Mouse (Mus musculus): ENCODE results near the gene Raver1. TPM values are rescaled to one million over a fixed set of nuclear protein-coding genes. Genes with fewer than 3 reads are reported as not detected.

Raver1 gene
- 58.8 and 66.9 TPM in 2 replicates for polyA plus RNA-seq (2016; fragmentation: Nextera tagmentation; extraction: Ambion mirVana)

DNA sequence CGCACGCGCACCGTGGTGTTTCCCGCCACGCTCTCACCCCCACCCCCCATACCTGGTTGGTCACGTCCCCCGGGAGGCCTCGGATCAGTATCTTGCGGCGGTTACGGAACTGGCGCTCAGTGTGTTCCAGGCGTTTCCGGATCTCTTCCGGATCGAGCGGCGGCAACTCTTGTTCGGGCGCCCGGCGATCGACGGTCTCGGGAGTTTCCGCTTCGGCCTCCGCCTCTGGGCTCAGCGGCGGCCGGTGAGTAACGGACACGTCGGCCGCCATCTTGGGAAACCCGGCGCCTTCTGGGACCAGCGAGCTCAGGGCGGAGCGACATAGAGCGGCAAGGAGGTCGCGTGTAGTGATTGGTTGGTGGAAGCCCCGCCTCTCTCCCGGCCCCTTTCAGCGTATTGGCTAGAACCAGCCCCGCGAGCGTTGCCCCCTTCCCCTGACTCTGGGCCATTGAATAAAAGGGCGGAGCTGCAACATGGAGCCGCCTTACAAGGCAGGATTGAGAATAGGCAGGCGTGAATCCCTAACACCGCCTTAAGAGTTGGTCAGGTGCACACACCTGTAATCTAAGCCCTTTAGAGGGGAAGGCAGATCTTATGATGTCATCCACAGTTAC lies at the start of gene Raver1, which contains the start of gene Gm38431:
Gene Raver1 (minus strand): TSS at position 302 of the 614 bp plus-strand sequence.
Gene Gm38431 (minus strand): TSS at position 291 of the 614 bp plus-strand sequence.
- Histone ChIP-seq H3K4me2 (replicated peaks) (peak within 1 kb of the TSS; percentile 90), H3K9me3 (replicated peaks) (no peaks in the 10 kb centered on the region), H3K27me3 (no peaks in the 10 kb centered on the region), H3K4me1 (peaks cover 20% of the 10 kb centered on the region), H3K9ac (peak within 1 kb of the TSS; percentile 70), H3K36me3 (peaks cover 33% of the 10 kb centered on the region), H3K27ac (peak within 1 kb of the TSS; percentile 92), H3K4me3 (peak within 1 kb of the TSS; percentile 61)
- WGBS = under 1% methylated on average over 54 of the region's 54 CpGs
- ATAC-seq (ENCODE audit: low FRiP score) = peak; percentile 100

DNA sequence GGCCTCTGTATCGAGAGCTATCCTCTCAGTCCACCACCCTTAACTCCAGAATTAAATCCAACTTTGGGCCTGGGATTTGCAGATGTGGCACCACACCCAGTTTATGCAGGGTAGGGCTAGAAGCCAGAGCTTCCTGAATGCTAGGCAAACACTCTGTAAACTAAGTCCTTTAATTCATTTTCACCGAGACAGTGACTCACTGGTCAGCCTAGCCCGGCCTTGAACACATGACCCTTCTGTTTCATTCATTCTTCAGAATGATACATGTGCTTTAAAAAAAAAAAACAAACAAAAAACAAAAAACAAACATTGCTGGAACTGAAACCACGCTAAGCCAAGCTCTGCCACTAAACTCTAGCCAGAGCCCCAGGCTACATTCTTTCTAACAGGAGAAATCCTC lies 46.6 kb upstream of the Raver1 start:
- ATAC-seq (ENCODE audit: low FRiP score) = no peak
- 89% methylated on average over 4 of the region's 4 CpGs for WGBS
- no peak overlapping the region for H3K9ac ChIP-seq
- H3K4me1 ChIP-seq = no peaks in the 10 kb centered on the region
- no peaks in the 10 kb centered on the region for H3K27me3 ChIP-seq
- no peak overlapping the region for H3K4me3 ChIP-seq
- H3K4me2 ChIP-seq (replicated peaks) = no peak overlapping the region
- H3K36me3 ChIP-seq = peaks cover 59% of the 10 kb centered on the region
- H3K9me3 ChIP-seq (replicated peaks) = no peaks in the 10 kb centered on the region
- no peak overlapping the region for H3K27ac ChIP-seq

GRCm38 (mm10) chr9:21137229-21137628 lies 45.4 kb upstream of the Raver1 start:
- H3K9ac ChIP-seq = no peak overlapping the region
- no peaks in the 10 kb centered on the region for H3K27me3 ChIP-seq
- no peaks in the 10 kb centered on the region for H3K4me1 ChIP-seq
- no peak overlapping the region for H3K27ac ChIP-seq
- no peaks in the 10 kb centered on the region for H3K9me3 ChIP-seq (replicated peaks)
- 40% methylated on average over 3 of the region's 3 CpGs for WGBS
- no peak overlapping the region for H3K4me3 ChIP-seq
- 0 out of 2 replicates have a peak, but pooled peaks have one; percentile 3 for ATAC-seq (ENCODE audit: low FRiP score)
- no peak overlapping the region for H3K4me2 ChIP-seq (replicated peaks)
- H3K36me3 ChIP-seq = peaks cover 48% of the 10 kb centered on the region

DNA sequence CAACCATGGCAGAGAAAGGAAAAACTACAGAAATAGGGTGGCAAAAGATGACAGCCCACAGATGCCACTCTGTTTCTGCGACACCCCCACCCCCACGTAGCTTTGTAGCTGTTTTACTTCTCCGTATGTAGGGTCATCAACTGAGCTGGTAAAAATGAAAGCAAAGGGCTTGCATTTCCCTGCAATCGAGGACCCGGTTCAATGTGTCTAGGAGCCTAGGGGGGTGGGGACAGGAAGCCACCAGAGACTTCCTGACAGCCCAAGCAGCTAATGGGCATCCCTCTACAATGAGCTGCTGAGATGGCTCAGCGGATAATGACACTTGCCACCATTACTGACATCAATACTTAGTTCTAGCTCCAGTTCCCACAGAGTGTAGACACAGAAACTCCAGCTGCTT lies 44.6 kb upstream of the Raver1 start:
- WGBS = 88% methylated on average over 6 of the region's 6 CpGs
- Histone ChIP-seq H3K9me3 (replicated peaks) (no peaks in the 10 kb centered on the region), H3K27ac (no peak overlapping the region), H3K4me3 (no peak overlapping the region), H3K4me1 (no peaks in the 10 kb centered on the region), H3K27me3 (no peaks in the 10 kb centered on the region), H3K36me3 (peaks cover 39% of the 10 kb centered on the region), H3K9ac (no peak overlapping the region), H3K4me2 (replicated peaks) (no peak overlapping the region)
- no peak for ATAC-seq (ENCODE audit: low FRiP score)

DNA sequence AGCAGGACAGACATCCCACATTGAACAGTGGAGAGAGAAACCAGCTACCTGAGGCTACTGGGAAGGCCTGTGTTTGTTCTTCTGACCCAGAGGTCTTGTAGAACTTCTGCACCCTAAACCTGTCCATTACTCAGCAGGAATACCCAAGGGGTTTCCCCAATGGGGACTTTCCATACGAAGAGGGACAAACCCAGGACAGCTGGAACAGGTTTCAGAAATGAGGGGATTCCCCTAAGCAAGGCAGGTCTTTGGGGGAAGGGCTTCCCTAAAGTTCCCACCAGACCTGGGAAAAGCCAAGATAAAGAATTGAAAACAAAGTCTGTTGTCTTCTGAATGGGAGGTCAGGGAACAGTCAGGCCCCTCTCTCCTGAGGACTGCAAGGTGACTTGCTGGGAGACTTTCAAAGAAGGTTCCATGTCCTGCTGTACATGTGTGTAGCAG lies 44.2 kb upstream of the Raver1 start:
- no peaks in the 10 kb centered on the region for H3K27me3 ChIP-seq
- WGBS = 64% methylated on average over 1 of the region's 1 CpGs
- no peak for ATAC-seq (ENCODE audit: low FRiP score)
- H3K9me3 ChIP-seq (replicated peaks) = no peaks in the 10 kb centered on the region
- no peaks in the 10 kb centered on the region for H3K4me1 ChIP-seq
- peaks cover 35% of the 10 kb centered on the region for H3K36me3 ChIP-seq
- H3K27ac ChIP-seq = no peak overlapping the region
- no peak overlapping the region for H3K4me2 ChIP-seq (replicated peaks)
- H3K9ac ChIP-seq = no peak overlapping the region
- no peak overlapping the region for H3K4me3 ChIP-seq

- H3K36me3 ChIP-seq = peaks cover 30% of the 10 kb centered on the region
- no peaks in the 10 kb centered on the region for H3K9me3 ChIP-seq (replicated peaks)
- 80% methylated on average over 4 of the region's 4 CpGs for WGBS
- H3K9ac ChIP-seq = no peak overlapping the region
- no peak overlapping the region for H3K4me2 ChIP-seq (replicated peaks)
- ATAC-seq (ENCODE audit: low FRiP score) = no peak
- H3K4me1 ChIP-seq = peaks cover 3% of the 10 kb centered on the region
- no peak overlapping the region for H3K4me3 ChIP-seq
- no peaks in the 10 kb centered on the region for H3K27me3 ChIP-seq
- H3K27ac ChIP-seq = no peak overlapping the region
Observed at GRCm38 (mm10) chr9:21135329-21135890, 43.6 kb upstream of the Raver1 start.

DNA sequence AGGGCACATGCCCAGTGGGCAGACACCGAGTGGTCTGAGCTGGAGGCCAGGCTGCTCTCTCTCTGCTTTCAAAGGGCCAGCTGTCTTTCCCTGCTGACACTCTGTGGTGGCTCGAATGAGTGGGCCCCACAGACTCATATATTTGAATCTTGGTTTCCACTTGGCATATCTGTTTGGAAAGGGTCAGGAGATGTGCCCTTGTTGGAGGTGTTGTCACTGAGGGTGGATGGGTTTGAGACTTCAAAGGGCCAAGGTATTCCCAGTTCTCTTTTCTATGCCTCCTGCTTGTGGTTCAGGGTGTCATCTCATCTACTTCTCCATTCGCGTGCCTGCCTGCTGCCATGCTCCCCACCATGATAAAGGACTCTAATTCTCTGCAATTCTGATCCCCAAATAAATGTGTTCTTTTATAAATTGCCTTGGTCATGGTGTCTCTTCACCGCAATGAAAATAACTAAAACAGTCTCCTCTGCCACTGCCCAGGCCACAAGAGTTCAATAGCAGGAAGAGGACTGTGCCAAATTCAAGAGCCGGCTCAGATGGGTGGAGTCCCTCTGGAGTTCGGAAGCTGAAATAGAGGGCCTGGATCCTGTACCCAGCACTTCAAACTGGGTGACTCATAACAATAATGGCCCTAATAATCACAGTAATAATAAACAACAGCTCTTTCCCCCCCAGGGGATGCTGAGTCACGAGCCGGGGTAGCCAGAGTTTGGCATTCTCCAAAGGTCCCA lies 43.0 kb upstream of the Raver1 start:
- H3K27ac ChIP-seq = no peak overlapping the region
- H3K9me3 ChIP-seq (replicated peaks) = no peaks in the 10 kb centered on the region
- H3K4me2 ChIP-seq (replicated peaks) = no peak overlapping the region
- no peak overlapping the region for H3K4me3 ChIP-seq
- no peaks in the 10 kb centered on the region for H3K27me3 ChIP-seq
- H3K36me3 ChIP-seq = peaks cover 23% of the 10 kb centered on the region
- no peak for ATAC-seq (ENCODE audit: low FRiP score)
- WGBS = 79% methylated on average over 9 of the region's 9 CpGs
- H3K9ac ChIP-seq = no peak overlapping the region
- peaks cover 6% of the 10 kb centered on the region for H3K4me1 ChIP-seq

- Histone ChIP-seq H3K4me2 (replicated peaks) (no peak overlapping the region), H3K27ac (no peak overlapping the region), H3K9ac (no peak overlapping the region), H3K36me3 (peaks cover 9% of the 10 kb centered on the region), H3K27me3 (no peaks in the 10 kb centered on the region), H3K4me1 (peaks cover 6% of the 10 kb centered on the region), H3K9me3 (replicated peaks) (no peaks in the 10 kb centered on the region), H3K4me3 (no peak overlapping the region)
- 85% methylated on average over 9 of the region's 9 CpGs for WGBS
- no peak for ATAC-seq (ENCODE audit: low FRiP score)
Observed at GRCm38 (mm10) chr9:21133064-21133707, 41.4 kb upstream of the Raver1 start.

GRCm38 (mm10) chr9:21132102-21132775 lies 40.4 kb upstream of the Raver1 start:
- Histone ChIP-seq H3K9ac (no peak overlapping the region), H3K4me2 (replicated peaks) (no peak overlapping the region), H3K4me3 (no peak overlapping the region), H3K4me1 (peaks cover 6% of the 10 kb centered on the region), H3K36me3 (peaks cover 12% of the 10 kb centered on the region), H3K27me3 (no peaks in the 10 kb centered on the region), H3K27ac (no peak overlapping the region), H3K9me3 (replicated peaks) (no peaks in the 10 kb centered on the region)
- 83% methylated on average over 12 of the region's 12 CpGs for WGBS
- ATAC-seq (ENCODE audit: low FRiP score) = no peak

- H3K9me3 ChIP-seq (replicated peaks) = no peaks in the 10 kb centered on the region
- H3K9ac ChIP-seq = peak within 1 kb of the TSS; percentile 63
- H3K27me3 ChIP-seq = no peaks in the 10 kb centered on the region
- peak within 1 kb of the TSS; percentile 69 for H3K4me2 ChIP-seq (replicated peaks)
- ATAC-seq (ENCODE audit: low FRiP score) = peak; percentile 98
- H3K36me3 ChIP-seq = peaks cover 18% of the 10 kb centered on the region
- H3K4me3 ChIP-seq = peak within 1 kb of the TSS; percentile 60
- 7% methylated on average over 37 of the region's 37 CpGs for WGBS
- H3K27ac ChIP-seq = 0 out of 2 replicates have a peak within 1 kb of the TSS, but pooled peaks have one; percentile 45
- H3K4me1 ChIP-seq = peaks cover 6% of the 10 kb centered on the region
Observed at GRCm38 (mm10) chr9:21131059-21131956, 39.5 kb upstream of the Raver1 start, which contains the start of gene Tyk2. Gene Tyk2 (minus strand): TSS chr9:21131243.

DNA sequence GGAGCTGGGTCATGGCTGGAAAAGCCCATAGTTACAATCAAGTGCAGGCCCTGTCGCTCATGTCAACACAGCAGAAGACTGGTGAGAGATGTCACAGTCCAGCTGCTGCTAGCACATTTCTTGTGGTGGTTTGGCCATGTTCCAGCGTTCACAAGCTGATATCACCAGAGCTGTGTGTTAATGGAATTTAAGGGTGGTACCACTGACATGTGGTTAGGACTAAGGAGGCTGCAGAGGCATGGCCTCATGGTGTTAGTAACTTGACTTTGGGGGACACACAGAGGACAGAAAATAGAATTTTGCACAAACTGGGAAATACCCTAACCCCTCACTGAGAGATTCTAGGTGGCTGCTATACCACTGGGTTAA lies 34.4 kb upstream of the Raver1 start:
- Histone ChIP-seq H3K36me3 (peaks cover 38% of the 10 kb centered on the region), H3K4me3 (no peak overlapping the region), H3K27me3 (no peaks in the 10 kb centered on the region), H3K9ac (no peak overlapping the region), H3K4me1 (peaks cover 6% of the 10 kb centered on the region), H3K27ac (no peak overlapping the region), H3K9me3 (replicated peaks) (no peaks in the 10 kb centered on the region), H3K4me2 (replicated peaks) (no peak overlapping the region)
- 84% methylated on average over 2 of the region's 2 CpGs for WGBS
- ATAC-seq (ENCODE audit: low FRiP score) = no peak
